8 mouse cellular contexts compared by ENCODE assay signal in genomic region chr15:99076011-99076410, GRCm38 (mm10). TPM values are rescaled to one million over a fixed set of nuclear protein-coding genes. Genes with fewer than 3 reads are reported as not detected.
DNase-seq lines count a peak whose midpoint lies in the region; ATAC-seq and TF ChIP-seq lines count a peak whose summit lies in the region.
"Not testable (repeated sequence)": the region's sequence is repeated elsewhere in the genome, so short reads cannot be mapped to it uniquely, and the experiment has no call there.
"Had no signal": no experiment of that assay in that cellular context is flagged by ENCODE, and none has a peak within 500 bp of the region (broad histone marks: within the 10 kb centered on the region; RNA-seq: fewer than 3 reads in every experiment).

No protein-coding gene starts in this region.

- H3K27ac ChIP-seq in embryonic facial prominence, embryonic 10.5 days (replicated peaks); forebrain, embryonic 12.5 days; heart, embryonic 14.5 days (replicated peaks in 1 of 2; ENCODE audit: control insufficient read depth in 1 of 2, insufficient read depth in 1 of 2, low read depth in 2 of 2, low read length in 2 of 2); intestine, embryonic 14.5 days (ENCODE audit: low read depth); limb, embryonic 12.5 days; liver, postnatal 0 days (ENCODE audit: low read depth); midbrain, embryonic 15.5 days: not testable (repeated sequence)

- peaks cover 38% of the 10 kb centered on the region for H3K4me1 ChIP-seq in embryonic facial prominence, embryonic 10.5 days
- H3K4me1 ChIP-seq in forebrain, embryonic 12.5 days, result peaks cover 34% of the 10 kb centered on the region
- peaks cover 10 to 23% of the 10 kb centered on the region in 2 experiments for H3K4me1 ChIP-seq in heart, embryonic 14.5 days (ENCODE audit: control insufficient read depth in 2 of 2, insufficient read depth in 2 of 2, low read length in 2 of 2)
- peaks cover 12% of the 10 kb centered on the region for H3K4me1 ChIP-seq in intestine, embryonic 14.5 days (replicated peaks; ENCODE audit: control insufficient read depth, insufficient read depth, low read length)
- peaks cover 20% of the 10 kb centered on the region for H3K4me1 ChIP-seq in limb, embryonic 12.5 days (replicated peaks)
- peaks cover 10% of the 10 kb centered on the region for H3K4me1 ChIP-seq in liver, postnatal 0 days (ENCODE audit: insufficient read depth)
- H3K4me1 ChIP-seq in midbrain, embryonic 15.5 days, result peaks cover 16% of the 10 kb centered on the region

- H3K36me3 ChIP-seq in embryonic facial prominence, embryonic 10.5 days (replicated peaks), result peaks cover 47% of the 10 kb centered on the region
- peaks cover 39% of the 10 kb centered on the region for H3K36me3 ChIP-seq in forebrain, embryonic 12.5 days (replicated peaks)
- peaks cover 39% of the 10 kb centered on the region for H3K36me3 ChIP-seq in heart, embryonic 14.5 days (ENCODE audit: control insufficient read depth, insufficient read depth, low read length)
- H3K36me3 ChIP-seq in intestine, embryonic 14.5 days (ENCODE audit: control insufficient read depth, insufficient read depth, low read length), result peaks cover 22% of the 10 kb centered on the region
- peaks cover 38% of the 10 kb centered on the region for H3K36me3 ChIP-seq in limb, embryonic 12.5 days
- H3K36me3 ChIP-seq in liver, postnatal 0 days (replicated peaks; ENCODE audit: insufficient read depth, low read length), result peaks cover 18% of the 10 kb centered on the region; the same call in 1 of the 2 replicates
- not testable (repeated sequence) for H3K36me3 ChIP-seq in midbrain, embryonic 15.5 days (replicated peaks)

- not testable (repeated sequence) for TF ChIP-seq CTCF in liver, postnatal 0 days (IDR thresholded peaks at IDR 0.05; ENCODE audit: low read depth)

- H3K9ac ChIP-seq in forebrain, embryonic 12.5 days, result peak overlapping the region; percentile 76; the same call in 1 of the 2 replicates
- H3K9ac ChIP-seq in heart, embryonic 14.5 days (ENCODE audit: low read length), result peak overlapping the region; percentile 85; the same call in 1 of the 2 replicates
- H3K9ac ChIP-seq in intestine, embryonic 14.5 days (ENCODE audit: low read length); limb, embryonic 12.5 days (replicated peaks); midbrain, embryonic 15.5 days: not testable (repeated sequence)
- peak overlapping the region; percentile 78; the same call in 1 of the 2 replicates for H3K9ac ChIP-seq in liver, postnatal 0 days (replicated peaks)

- not testable (repeated sequence) for TF ChIP-seq EP300 in liver, postnatal 0 days (IDR thresholded peaks at IDR 0.05; ENCODE audit: low read depth)

- peak overlapping the region; percentile 85 for H3K4me3 ChIP-seq in embryonic facial prominence, embryonic 10.5 days
- H3K4me3 ChIP-seq in forebrain, embryonic 12.5 days (replicated peaks), result peak overlapping the region; percentile 64
- H3K4me3 ChIP-seq in heart, embryonic 14.5 days (ENCODE audit: control insufficient read depth in 1 of 2, insufficient read depth in 1 of 2, low read depth in 1 of 2, low read length in 2 of 2); midbrain, embryonic 15.5 days: not testable (repeated sequence)
- peak overlapping the region; percentile 68; the same call in 1 of the 2 replicates for H3K4me3 ChIP-seq in intestine, embryonic 14.5 days (ENCODE audit: low read depth, low read length)
- peak overlapping the region; percentile 58 for H3K4me3 ChIP-seq in limb, embryonic 12.5 days (replicated peaks)
- peak overlapping the region; percentile 69; the same call in 1 of the 2 replicates for H3K4me3 ChIP-seq in liver, postnatal 0 days (ENCODE audit: low read depth, low read length)

- not testable (repeated sequence) for DNase-seq in embryonic facial prominence, embryonic 10.5 days (ENCODE audit: low spot score); intestine, embryonic 14.5 days (ENCODE audit: low spot score); liver, postnatal 0 days

- 96% methylated on average over 3 of the region's 3 CpGs for WGBS in embryonic facial prominence, embryonic 10.5 days
- WGBS in forebrain, embryonic 12.5 days, result 99% methylated on average over 3 of the region's 3 CpGs
- WGBS in heart, embryonic 14.5 days, result 100% methylated on average over 3 of the region's 3 CpGs
- WGBS in intestine, embryonic 14.5 days, result 99% methylated on average over 3 of the region's 3 CpGs
- WGBS in limb, embryonic 12.5 days, result 93% methylated on average over 3 of the region's 3 CpGs
- WGBS in liver, postnatal 0 days (ENCODE audit: insufficient replicate concordance), result 96% methylated on average over 3 of the region's 3 CpGs
- WGBS in midbrain, embryonic 15.5 days, result 98% methylated on average over 3 of the region's 3 CpGs

- H3K4me2 ChIP-seq in forebrain, embryonic 12.5 days, result peak overlapping the region; percentile 79
- H3K4me2 ChIP-seq in heart, embryonic 14.5 days (ENCODE audit: low read length), result peak overlapping the region; percentile 95
- peak overlapping the region; percentile 54 for H3K4me2 ChIP-seq in intestine, embryonic 14.5 days (ENCODE audit: low read length)
- peak overlapping the region; percentile 84 for H3K4me2 ChIP-seq in limb, embryonic 12.5 days
- H3K4me2 ChIP-seq in liver, postnatal 0 days (ENCODE audit: low read depth, low read length), result peak overlapping the region; percentile 78
- peak overlapping the region; percentile 95; the same call in 1 of the 2 replicates for H3K4me2 ChIP-seq in midbrain, embryonic 15.5 days

- not testable (repeated sequence) for H3K27me3 ChIP-seq in embryonic facial prominence, embryonic 10.5 days (replicated peaks; ENCODE audit: low read depth, poor library complexity, severe bottlenecking); forebrain, embryonic 12.5 days; heart, embryonic 14.5 days (ENCODE audit: control insufficient read depth, insufficient read depth, low read length); intestine, embryonic 14.5 days (replicated peaks; ENCODE audit: control insufficient read depth, insufficient read depth, low read length); limb, embryonic 12.5 days; liver, postnatal 0 days (ENCODE audit: insufficient read depth, low read length); midbrain, embryonic 15.5 days (replicated peaks)

- H3K9me3 ChIP-seq in embryonic facial prominence, embryonic 10.5 days; forebrain, embryonic 12.5 days; heart, embryonic 14.5 days (ENCODE audit: control insufficient read depth, low read length); intestine, embryonic 14.5 days (ENCODE audit: control insufficient read depth, low read length); limb, embryonic 12.5 days; liver, postnatal 0 days (ENCODE audit: low read length); midbrain, embryonic 15.5 days: not testable (repeated sequence)

- ATAC-seq in forebrain, embryonic 12.5 days (ENCODE audit: low FRiP score); heart, embryonic 14.5 days (ENCODE audit: insufficient number of reproducible peaks, insufficient read depth, low FRiP score, low read depth); intestine, embryonic 14.5 days (replicated peaks; ENCODE audit: low FRiP score, low TSS enrichment, low read depth); limb, embryonic 12.5 days (ENCODE audit: insufficient number of reproducible peaks, insufficient read depth, low FRiP score, low TSS enrichment, low read depth); liver, postnatal 0 days; midbrain, embryonic 15.5 days (replicated peaks): not testable (repeated sequence)

RNA-seq across cellular contexts. Expression of gene Troap, which starts 1.6 kb away (rescaled TPM):
- polyA plus RNA-seq in embryonic facial prominence, embryonic 10.5 days (2016; fragmentation: Nextera tagmentation; extraction: Ambion mirVana), result 49.8 and 53.1 TPM in 2 replicates
- polyA plus RNA-seq in forebrain, embryonic 12.5 days (2016; fragmentation: Nextera tagmentation; extraction: Ambion mirVana), result 41.6 and 48.3 TPM in 2 replicates
- 14.8 and 16.5 TPM in 2 replicates for polyA plus RNA-seq in heart, embryonic 14.5 days (2014; fragmentation: Nextera tagmentation; extraction: Ambion mirVana)
- 25.4 and 27.7 TPM in 2 replicates for polyA plus RNA-seq in intestine, embryonic 14.5 days (2014; fragmentation: Nextera tagmentation; extraction: Ambion mirVana)
- 39.5 and 47.1 TPM in 2 replicates for polyA plus RNA-seq in limb, embryonic 12.5 days (2016; fragmentation: Nextera tagmentation; extraction: Ambion mirVana)
- 5.6 and 6.7 TPM in 2 replicates for polyA plus RNA-seq in liver, postnatal 0 days (2015; fragmentation: Nextera tagmentation; extraction: Ambion mirVana)
- polyA plus RNA-seq in midbrain, embryonic 15.5 days (2015; fragmentation: Nextera tagmentation; extraction: Ambion mirVana), result 4.9 and 6.6 TPM in 2 replicates

RNA-seq across cellular contexts. Expression of gene C1ql4, which starts 11.6 kb away (rescaled TPM):
- polyA plus RNA-seq in embryonic facial prominence, embryonic 10.5 days (2016; fragmentation: Nextera tagmentation; extraction: Ambion mirVana), result 0.36 and 0.52 TPM in 2 replicates
- polyA plus RNA-seq in forebrain, embryonic 12.5 days (2016; fragmentation: Nextera tagmentation; extraction: Ambion mirVana), result 0.44 and 1.3 TPM in 2 replicates
- 0.27 and 0.41 TPM in 2 replicates for polyA plus RNA-seq in heart, embryonic 14.5 days (2014; fragmentation: Nextera tagmentation; extraction: Ambion mirVana)
- 0.16 TPM in 1 of 2 replicates, not detected in the other for polyA plus RNA-seq in intestine, embryonic 14.5 days (2014; fragmentation: Nextera tagmentation; extraction: Ambion mirVana)
- polyA plus RNA-seq in limb, embryonic 12.5 days (2016; fragmentation: Nextera tagmentation; extraction: Ambion mirVana), result 0.19 TPM in 1 of 2 replicates, not detected in the other
- 0.12 TPM in 1 of 2 replicates, not detected in the other for polyA plus RNA-seq in liver, postnatal 0 days (2015; fragmentation: Nextera tagmentation; extraction: Ambion mirVana)
- 12.4 and 15.3 TPM in 2 replicates for polyA plus RNA-seq in midbrain, embryonic 15.5 days (2015; fragmentation: Nextera tagmentation; extraction: Ambion mirVana)
- polyA plus RNA-seq: heart, adult 2 months had no signal

RNA-seq across cellular contexts. Expression of gene Dnajc22, which starts 17.0 kb away (rescaled TPM):
- polyA plus RNA-seq in embryonic facial prominence, embryonic 10.5 days (2016; fragmentation: Nextera tagmentation; extraction: Ambion mirVana), result 1.1 and 1.6 TPM in 2 replicates
- 0.76 and 1.0 TPM in 2 replicates for polyA plus RNA-seq in forebrain, embryonic 12.5 days (2016; fragmentation: Nextera tagmentation; extraction: Ambion mirVana)
- 0.93 and 1.3 TPM in 2 replicates for polyA plus RNA-seq in heart, embryonic 14.5 days (2014; fragmentation: Nextera tagmentation; extraction: Ambion mirVana)
- 16.3 and 20.2 TPM in 2 replicates for polyA plus RNA-seq in intestine, embryonic 14.5 days (2014; fragmentation: Nextera tagmentation; extraction: Ambion mirVana)
- polyA plus RNA-seq in limb, embryonic 12.5 days (2016; fragmentation: Nextera tagmentation; extraction: Ambion mirVana), result 1.2 and 1.7 TPM in 2 replicates
- polyA plus RNA-seq in liver, postnatal 0 days (2015; fragmentation: Nextera tagmentation; extraction: Ambion mirVana), result 28.2 and 29.6 TPM in 2 replicates
- 2.0 and 2.1 TPM in 2 replicates for polyA plus RNA-seq in midbrain, embryonic 15.5 days (2015; fragmentation: Nextera tagmentation; extraction: Ambion mirVana)

RNA-seq across cellular contexts. Expression of gene Prph, which starts 21.0 kb away (rescaled TPM):
- 3.7 and 6.3 TPM in 2 replicates for polyA plus RNA-seq in embryonic facial prominence, embryonic 10.5 days (2016; fragmentation: Nextera tagmentation; extraction: Ambion mirVana)
- 0.73 and 1.4 TPM in 2 replicates for polyA plus RNA-seq in forebrain, embryonic 12.5 days (2016; fragmentation: Nextera tagmentation; extraction: Ambion mirVana)
- 0.36 and 3.2 TPM in 2 replicates for polyA plus RNA-seq in heart, embryonic 14.5 days (2014; fragmentation: Nextera tagmentation; extraction: Ambion mirVana)
- 54.4 and 56.3 TPM in 2 replicates for polyA plus RNA-seq in intestine, embryonic 14.5 days (2014; fragmentation: Nextera tagmentation; extraction: Ambion mirVana)
- 0.19 and 5.1 TPM in 2 replicates for polyA plus RNA-seq in limb, embryonic 12.5 days (2016; fragmentation: Nextera tagmentation; extraction: Ambion mirVana)
- polyA plus RNA-seq in liver, postnatal 0 days (2015; fragmentation: Nextera tagmentation; extraction: Ambion mirVana), result 0.53 and 0.85 TPM in 2 replicates
- 5.7 and 10.3 TPM in 2 replicates for polyA plus RNA-seq in midbrain, embryonic 15.5 days (2015; fragmentation: Nextera tagmentation; extraction: Ambion mirVana)

RNA-seq across cellular contexts. Expression of gene Tuba1c, which starts 46.3 kb away (rescaled TPM):
- 141 and 144 TPM in 2 replicates for polyA plus RNA-seq in embryonic facial prominence, embryonic 10.5 days (2016; fragmentation: Nextera tagmentation; extraction: Ambion mirVana)
- polyA plus RNA-seq in forebrain, embryonic 12.5 days (2016; fragmentation: Nextera tagmentation; extraction: Ambion mirVana), result 107 and 111 TPM in 2 replicates
- 143 and 146 TPM in 2 replicates for polyA plus RNA-seq in heart, embryonic 14.5 days (2014; fragmentation: Nextera tagmentation; extraction: Ambion mirVana)
- polyA plus RNA-seq in intestine, embryonic 14.5 days (2014; fragmentation: Nextera tagmentation; extraction: Ambion mirVana), result 269 and 276 TPM in 2 replicates
- 128 and 135 TPM in 2 replicates for polyA plus RNA-seq in limb, embryonic 12.5 days (2016; fragmentation: Nextera tagmentation; extraction: Ambion mirVana)
- 149 and 152 TPM in 2 replicates for polyA plus RNA-seq in liver, postnatal 0 days (2015; fragmentation: Nextera tagmentation; extraction: Ambion mirVana)
- 16.4 and 20.5 TPM in 2 replicates for polyA plus RNA-seq in midbrain, embryonic 15.5 days (2015; fragmentation: Nextera tagmentation; extraction: Ambion mirVana)
